Mouse (Mus musculus) T-helper 2 cell (primary cell): ENCODE measurements around the gene 1110008P14Rik.

ENCODE experiments used
- in situ Hi-C: fragments of 300-600 bp; cut with MboI, MseI; formaldehyde crosslinking; loops from one replicate; pipeline ENCODE4 v1.15.1; 2025; ENCODE audit warnings: high pct_unique_total_duplicates

Gene 1110008P14Rik

DNA sequence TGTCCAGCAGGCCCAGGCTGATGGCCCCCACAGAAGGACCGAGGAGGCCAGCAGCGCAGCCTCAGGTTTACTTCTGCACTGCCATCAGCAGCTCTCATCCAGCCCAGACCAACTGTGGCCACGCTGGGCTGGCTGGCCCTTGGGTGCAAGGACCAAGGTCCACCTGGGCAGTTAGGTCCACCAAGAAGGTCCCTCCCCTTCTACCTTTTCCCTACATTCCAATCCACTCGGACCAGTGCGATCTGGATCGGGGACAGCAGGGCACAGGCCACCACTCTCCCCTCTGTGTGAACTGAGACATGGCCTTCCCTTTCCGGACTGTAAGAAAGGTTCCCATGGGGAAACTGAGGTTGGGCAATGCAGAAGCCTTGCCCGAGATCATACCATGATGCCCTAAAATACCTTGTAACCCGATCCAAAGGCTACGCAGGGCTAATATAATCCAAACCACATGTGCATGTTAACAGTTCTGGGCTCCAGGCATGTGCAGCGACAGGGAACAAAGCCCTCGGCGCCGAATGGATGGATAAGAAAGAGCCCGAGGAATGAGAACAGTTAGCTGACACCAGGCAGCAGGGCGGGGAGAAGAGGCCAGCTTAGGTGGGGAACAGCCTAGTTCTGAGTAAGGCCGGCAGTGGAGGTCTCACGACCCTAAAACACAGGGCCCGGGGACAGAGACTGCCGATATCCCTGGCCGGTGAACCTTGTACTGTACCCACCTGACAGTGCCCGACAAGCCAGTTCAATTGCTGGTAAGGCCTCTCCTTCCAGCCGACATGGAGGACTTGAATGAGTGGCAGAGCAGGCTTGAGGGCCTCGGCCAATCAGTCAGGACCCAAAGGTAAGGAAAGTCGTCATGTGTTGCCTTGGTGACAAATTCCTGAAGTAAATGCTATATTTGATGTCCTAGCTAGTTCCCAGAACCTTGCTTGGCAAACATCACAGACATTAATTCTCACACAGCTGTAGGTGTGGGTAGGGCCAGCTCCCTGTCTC, 27.0 kb upstream of the 1110008P14Rik start:
- in situ Hi-C loops, result loop anchor here (5.0 kb wide), 1 partner anchor 79 kb away; no protein-coding TSS in a partner anchor

GRCm38 (mm10) chr2:32407144-32407824, 25.5 kb upstream of the 1110008P14Rik start:
- in situ Hi-C loops, result loop anchor here (5.0 kb wide), 1 partner anchor 80 kb away; no protein-coding TSS in a partner anchor

DNA sequence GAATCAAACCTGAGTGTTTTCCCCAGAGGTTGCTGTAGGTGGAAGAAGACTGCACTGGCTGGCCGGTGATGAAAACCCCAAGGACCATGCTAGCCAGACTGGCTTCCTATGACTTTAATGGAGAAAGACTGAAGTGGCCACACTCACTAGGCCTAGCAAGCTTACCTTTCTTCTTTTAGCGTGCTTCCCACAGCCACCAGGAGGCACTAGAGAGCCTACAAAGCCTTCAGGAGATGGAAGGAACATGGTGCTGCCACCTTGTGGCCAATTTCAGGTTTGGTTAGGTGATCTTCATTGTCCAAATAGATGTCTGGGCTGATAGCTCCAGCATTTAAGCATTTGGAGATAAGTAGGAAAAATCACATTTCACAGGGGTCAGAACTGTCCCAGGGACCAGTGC, 22.9 kb upstream of the 1110008P14Rik start:
- in situ Hi-C loops, result loop anchor here (5.0 kb wide), 1 partner anchor 83 kb away; no protein-coding TSS in a partner anchor

- in situ Hi-C loops, result no loop called here
Observed at GRCm38 (mm10) chr2:32396695-32397094, 15.0 kb upstream of the 1110008P14Rik start.

GRCm38 (mm10) chr2:32395946-32396621, 14.3 kb upstream of the 1110008P14Rik start:
- in situ Hi-C loops, result no loop called here

DNA sequence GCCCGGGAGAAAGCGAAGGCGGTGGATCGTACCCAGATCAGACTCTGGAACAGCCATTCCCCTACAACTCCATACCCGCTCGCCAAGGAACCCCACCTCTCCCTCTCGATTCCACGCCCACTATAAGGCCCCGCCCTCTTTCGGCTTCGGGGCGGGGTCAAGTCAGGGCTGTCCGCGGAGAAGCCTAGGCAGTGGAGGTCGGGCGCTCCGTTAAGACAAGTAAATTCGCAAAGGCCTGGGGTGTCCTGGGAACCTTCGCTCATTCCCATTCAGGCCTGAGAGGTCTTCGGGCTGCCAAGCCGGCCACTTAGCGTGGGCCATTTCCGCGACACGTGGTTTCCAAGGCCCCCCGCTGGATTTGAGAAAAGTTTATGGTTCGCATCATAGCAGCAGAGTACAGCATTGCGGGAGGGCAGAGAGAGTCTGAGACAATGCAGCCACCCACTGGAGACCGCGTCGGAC, 13.8 kb upstream of the 1110008P14Rik start, which contains the start of gene Ptges2:
Gene Ptges2, plus strand, starts transcription at position 413 of the 462 bp plus-strand sequence.
- in situ Hi-C loops, result no loop called here

DNA sequence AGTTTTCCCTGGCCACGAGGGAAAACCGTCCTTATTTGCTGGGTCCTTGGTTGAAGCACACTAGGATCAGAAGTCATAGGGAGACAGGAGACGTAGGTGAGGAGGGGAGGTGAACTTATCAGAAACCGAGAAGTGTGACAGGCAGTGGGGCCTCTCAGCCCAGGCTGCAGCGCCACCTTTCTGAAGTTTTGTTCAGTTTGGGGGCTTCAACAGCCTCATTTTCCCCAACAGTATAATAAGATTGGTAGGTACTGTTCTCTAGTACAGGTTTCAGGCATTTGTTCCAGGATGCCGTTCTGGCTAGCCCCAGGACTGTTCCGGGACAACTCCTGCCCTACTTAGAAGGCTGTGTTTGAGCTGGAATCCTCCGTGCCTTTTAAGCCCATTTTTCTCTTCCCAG, 13.2 kb upstream of the 1110008P14Rik start:
- in situ Hi-C loops, result no loop called here

- in situ Hi-C loops, result no loop called here
Observed at GRCm38 (mm10) chr2:32392063-32392462, 10.3 kb upstream of the 1110008P14Rik start.

GRCm38 (mm10) chr2:32390871-32391270, 9.1 kb upstream of the 1110008P14Rik start:
- in situ Hi-C loops, result no loop called here

DNA sequence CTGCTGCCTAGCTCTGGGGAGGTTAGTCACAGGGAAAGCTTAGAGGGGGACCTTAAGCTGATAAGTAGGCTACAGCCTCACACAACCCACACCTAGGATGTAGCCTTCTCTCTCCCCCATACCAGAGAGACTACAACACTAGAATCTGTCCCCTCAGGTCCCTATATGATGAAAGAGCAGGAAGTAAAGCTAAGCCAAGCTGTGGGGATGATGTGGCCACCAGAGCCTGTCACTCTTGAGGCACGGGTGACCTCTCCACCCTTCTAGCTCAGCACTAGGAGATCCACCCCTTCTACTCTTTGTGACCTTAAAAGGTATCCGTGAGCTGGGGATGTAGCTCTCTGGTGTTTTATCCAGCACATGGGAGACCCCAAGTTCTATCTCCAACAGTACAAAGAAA, 7.4 kb upstream of the 1110008P14Rik start:
- in situ Hi-C loops, result no loop called here

DNA sequence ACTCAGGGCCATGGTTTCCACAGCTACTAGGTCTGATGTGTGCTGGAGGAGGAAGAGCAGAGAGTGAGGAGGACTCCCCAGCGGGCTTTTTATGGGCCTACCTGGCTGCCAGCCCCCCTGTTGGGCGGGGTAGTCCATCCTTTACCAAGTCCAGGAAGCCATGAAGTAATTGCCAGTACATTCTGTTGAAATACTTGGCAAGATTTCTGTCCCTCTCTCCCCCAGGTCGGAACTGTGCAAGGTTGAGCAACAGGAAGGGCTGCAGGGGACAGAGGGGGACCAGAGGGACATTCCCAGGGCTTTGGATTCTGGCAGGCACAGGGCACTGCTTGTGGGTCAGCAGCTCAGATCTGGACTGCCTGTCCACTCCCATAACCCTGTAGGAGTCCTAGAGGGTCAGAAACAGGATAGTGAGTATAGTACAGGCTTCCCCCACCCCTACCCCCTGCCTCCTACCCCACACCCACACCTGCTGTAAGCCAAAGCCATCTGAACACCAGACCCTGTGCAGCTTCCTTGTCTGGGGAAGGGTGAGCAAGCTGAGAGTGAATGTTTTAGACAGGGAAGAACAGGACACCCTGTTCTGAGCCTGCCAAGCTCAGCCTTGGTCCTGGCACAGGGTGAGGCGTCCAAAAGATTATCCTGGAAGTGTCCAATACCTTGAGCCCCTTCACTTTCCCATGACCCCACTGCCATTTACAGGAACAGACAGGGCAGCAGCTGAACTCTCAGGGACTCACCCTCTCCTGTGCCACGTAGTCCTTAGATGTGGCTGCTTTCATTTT, 6.2 kb upstream of the 1110008P14Rik start, which contains the start of gene Lcn2:
Gene Lcn2, minus strand, starts transcription at position 547 of the 785 bp plus-strand sequence.
- in situ Hi-C loops, result no loop called here

DNA sequence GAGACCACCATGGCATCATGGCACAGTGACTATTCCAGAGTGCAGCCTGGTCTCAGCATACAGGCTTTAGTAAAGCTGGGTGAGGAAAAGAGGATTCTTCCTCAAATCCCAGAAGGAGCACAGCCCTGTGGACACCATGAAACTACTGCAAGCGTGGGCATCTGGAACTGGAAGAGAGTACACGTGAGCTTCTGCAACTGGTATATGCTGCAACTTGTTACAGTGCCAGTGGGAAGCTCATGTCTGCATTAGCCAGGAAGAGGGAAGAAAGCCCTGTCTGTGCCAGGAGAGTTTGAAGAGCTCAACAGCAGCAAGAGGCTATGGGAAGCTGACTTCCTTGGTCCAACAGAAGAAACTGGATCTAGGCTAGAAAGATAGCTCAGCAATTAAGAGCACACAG, 951 bp upstream of the 1110008P14Rik start:
- in situ Hi-C loops, result no loop called here

GRCm38 (mm10) chr2:32381141-32381774, 480 bp downstream of the 1110008P14Rik start:
- in situ Hi-C loops, result no loop called here

GRCm38 (mm10) chr2:32380001-32380500, 1.7 kb downstream of the 1110008P14Rik start:
- in situ Hi-C loops, result no loop called here

DNA sequence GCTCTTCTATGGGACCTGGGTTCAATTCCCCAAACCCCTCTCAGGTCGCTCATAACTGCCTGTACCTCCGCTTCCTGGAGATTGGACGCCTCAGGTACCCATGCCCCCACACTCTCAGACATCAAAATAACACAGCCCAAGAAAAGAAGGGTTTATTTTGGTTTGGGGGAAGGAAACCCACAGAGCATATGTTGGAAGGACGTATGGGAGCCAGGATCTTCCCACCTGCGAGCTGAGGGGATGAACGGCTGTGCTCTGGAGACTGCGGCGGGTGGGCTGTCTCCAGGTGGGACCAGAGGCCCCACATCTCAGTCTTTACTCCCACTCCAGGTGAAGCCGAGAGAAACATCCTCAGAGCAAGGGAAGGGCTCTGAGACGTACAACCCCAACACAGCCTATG, 4.8 kb downstream of the 1110008P14Rik start:
- in situ Hi-C loops, result no loop called here

GRCm38 (mm10) chr2:32375317-32375940, 6.3 kb downstream of the 1110008P14Rik start:
- in situ Hi-C loops, result no loop called here

DNA sequence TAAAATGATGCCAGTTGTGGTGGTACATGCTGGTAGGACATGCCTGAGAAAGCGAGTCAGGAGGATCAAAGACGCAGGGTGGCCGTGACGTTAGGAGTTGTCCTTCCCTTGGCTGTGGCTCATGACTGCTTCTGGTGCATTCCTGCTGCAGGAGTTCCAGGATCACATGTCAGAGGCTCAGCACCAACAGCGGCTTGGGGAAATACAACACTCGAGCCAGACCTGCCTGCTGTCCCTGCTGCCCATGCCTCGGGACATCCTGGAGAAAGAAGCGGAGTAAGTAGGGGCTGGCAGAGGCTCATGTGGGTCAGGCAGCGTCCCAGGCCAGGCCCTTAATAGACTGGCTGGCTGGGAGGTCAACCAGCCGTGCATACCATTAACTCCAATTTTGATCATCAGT, 7.5 kb downstream of the 1110008P14Rik start:
- in situ Hi-C loops, result no loop called here

DNA sequence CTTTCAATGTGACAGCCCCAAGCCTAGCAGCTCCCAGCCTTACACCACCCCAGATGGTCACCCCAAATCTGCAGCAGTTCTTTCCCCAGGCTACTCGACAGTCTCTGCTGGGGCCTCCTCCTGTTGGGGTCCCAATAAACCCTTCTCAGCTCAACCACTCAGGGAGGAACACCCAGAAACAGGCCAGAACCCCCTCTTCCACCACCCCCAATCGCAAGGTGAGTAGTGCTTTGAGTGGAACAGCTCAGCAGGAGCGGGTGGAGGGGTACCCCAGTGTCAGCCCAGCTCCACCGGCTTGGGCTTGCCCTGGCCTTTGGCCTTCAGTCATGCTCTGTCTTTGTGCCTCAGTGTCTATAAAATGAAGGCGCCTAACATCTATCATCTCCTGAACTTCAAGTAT, 14.4 kb downstream of the 1110008P14Rik start:
- in situ Hi-C loops, result no loop called here

- in situ Hi-C loops, result no loop called here
Observed at GRCm38 (mm10) chr2:32364121-32364520, 17.6 kb downstream of the 1110008P14Rik start.
